Mouse (Mus musculus): ENCODE data around the gene Phtf2. TPM values are rescaled to one million over a fixed set of nuclear protein-coding genes. Genes with fewer than 3 reads are reported as not detected.
"Not testable (repeated sequence)": the region's sequence is repeated elsewhere in the genome, so short reads cannot be mapped to it uniquely, and the experiment has no call there.

Phtf2 gene
- polyA plus RNA-seq, 1 experiment: 3.6 TPM

DNA sequence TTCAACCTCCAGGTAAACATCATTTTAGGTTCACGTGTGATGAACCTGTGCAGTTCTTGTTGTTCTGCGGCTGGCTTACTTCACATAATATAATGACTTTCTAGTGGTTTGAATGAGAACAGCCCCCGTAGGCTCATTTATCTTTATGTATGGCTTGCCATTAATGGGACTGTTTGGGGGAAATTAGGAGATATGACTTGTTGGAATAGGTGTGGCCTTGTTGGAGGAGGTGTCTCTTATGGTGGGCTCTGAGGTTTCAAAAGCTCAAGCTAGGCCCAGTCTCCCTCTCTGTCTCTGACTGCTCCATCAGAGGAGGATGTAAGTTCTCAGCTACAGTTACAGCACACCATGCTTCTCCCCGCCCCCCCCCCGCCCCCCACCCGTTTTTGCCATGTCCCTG is 71.5 kb downstream of the Phtf2 start:
- Histone ChIP-seq H3K36me3 (ENCODE audit: control insufficient read depth, insufficient read depth) (no peaks in the 10 kb centered on the region), H3K79me2 (ENCODE audit: control insufficient read depth, insufficient read depth) (no peaks in the 10 kb centered on the region)
- TF ChIP-seq MYOD1 (IDR thresholded peaks at IDR 0.05; ENCODE audit: control insufficient read depth in 1 of 3, insufficient read length in 2 of 3, low read depth in 2 of 3) (no peak), POLR2AphosphoS2 (IDR thresholded peaks at IDR 0.05; ENCODE audit: insufficient read length, low read depth) (no peak), USF1 (IDR thresholded peaks at IDR 0.05; ENCODE audit: low read depth) (no peak), TCF3 (IDR thresholded peaks at IDR 0.05; ENCODE audit: insufficient read length, low read depth) (no peak), SRF (IDR thresholded peaks at IDR 0.05; ENCODE audit: control insufficient read depth, insufficient read length, low read depth) (no peak), E2F4 (IDR thresholded peaks at IDR 0.05; ENCODE audit: insufficient read depth) (no peak), REST (IDR thresholded peaks at IDR 0.05; ENCODE audit: insufficient read depth, insufficient read length) (no peak)

GRCm38 (mm10) chr5:20795932-20796331 is 86.0 kb downstream of the Phtf2 start:
- H3ac ChIP-seq (ENCODE audit: control insufficient read depth, insufficient read length): no peak overlapping the region
- no peak overlapping the region for H3K4me3 ChIP-seq
- H3K4me2 ChIP-seq (ENCODE audit: low read depth): no peak overlapping the region
- peaks cover 3% of the 10 kb centered on the region for H3K36me3 ChIP-seq (ENCODE audit: control insufficient read depth, insufficient read depth)
- no peaks in the 10 kb centered on the region for H3K79me2 ChIP-seq (ENCODE audit: control insufficient read depth, insufficient read depth)
- H3K27me3 ChIP-seq (ENCODE audit: control insufficient read depth, insufficient read depth, insufficient read length): no peaks in the 10 kb centered on the region
- TF ChIP-seq MYOD1 (IDR thresholded peaks at IDR 0.05; ENCODE audit: control insufficient read depth in 1 of 3, insufficient read length in 2 of 3, low read depth in 2 of 3) (no peak), CEBPB (IDR thresholded peaks at IDR 0.05; ENCODE audit: insufficient read depth, poor library complexity, severe bottlenecking) (no peak), E2F4 (IDR thresholded peaks at IDR 0.05; ENCODE audit: insufficient read depth) (no peak), REST (IDR thresholded peaks at IDR 0.05; ENCODE audit: insufficient read depth, insufficient read length) (no peak), USF1 (IDR thresholded peaks at IDR 0.05; ENCODE audit: low read depth) (no peak), TCF12 (IDR thresholded peaks at IDR 0.05; ENCODE audit: insufficient read depth, poor library complexity, severe bottlenecking) (no peak), TCF3 (IDR thresholded peaks at IDR 0.05; ENCODE audit: insufficient read length, low read depth) (no peak), SRF (IDR thresholded peaks at IDR 0.05; ENCODE audit: control insufficient read depth, insufficient read length, low read depth) (no peak), POLR2A (IDR thresholded peaks at IDR 0.05; ENCODE audit: insufficient read length, low read depth) (no peak), MYOG (IDR thresholded peaks at IDR 0.05; ENCODE audit: control insufficient read depth in 1 of 3, insufficient read depth in 1 of 3, insufficient read length in 2 of 3, low read depth in 2 of 3) (no peak), MAX (IDR thresholded peaks at IDR 0.05; ENCODE audit: low read depth) (no peak), POLR2AphosphoS2 (IDR thresholded peaks at IDR 0.05; ENCODE audit: insufficient read length, low read depth) (no peak)

More for the DNA sequence above, 71.5 kb downstream of the Phtf2 start:
- Histone ChIP-seq H3K4me3 (no peak overlapping the region), H3K27me3 (ENCODE audit: control insufficient read depth, insufficient read depth, insufficient read length) (no peaks in the 10 kb centered on the region), H3K4me2 (ENCODE audit: low read depth) (no peak overlapping the region), H3ac (ENCODE audit: control insufficient read depth, insufficient read length) (no peak overlapping the region)

DNA sequence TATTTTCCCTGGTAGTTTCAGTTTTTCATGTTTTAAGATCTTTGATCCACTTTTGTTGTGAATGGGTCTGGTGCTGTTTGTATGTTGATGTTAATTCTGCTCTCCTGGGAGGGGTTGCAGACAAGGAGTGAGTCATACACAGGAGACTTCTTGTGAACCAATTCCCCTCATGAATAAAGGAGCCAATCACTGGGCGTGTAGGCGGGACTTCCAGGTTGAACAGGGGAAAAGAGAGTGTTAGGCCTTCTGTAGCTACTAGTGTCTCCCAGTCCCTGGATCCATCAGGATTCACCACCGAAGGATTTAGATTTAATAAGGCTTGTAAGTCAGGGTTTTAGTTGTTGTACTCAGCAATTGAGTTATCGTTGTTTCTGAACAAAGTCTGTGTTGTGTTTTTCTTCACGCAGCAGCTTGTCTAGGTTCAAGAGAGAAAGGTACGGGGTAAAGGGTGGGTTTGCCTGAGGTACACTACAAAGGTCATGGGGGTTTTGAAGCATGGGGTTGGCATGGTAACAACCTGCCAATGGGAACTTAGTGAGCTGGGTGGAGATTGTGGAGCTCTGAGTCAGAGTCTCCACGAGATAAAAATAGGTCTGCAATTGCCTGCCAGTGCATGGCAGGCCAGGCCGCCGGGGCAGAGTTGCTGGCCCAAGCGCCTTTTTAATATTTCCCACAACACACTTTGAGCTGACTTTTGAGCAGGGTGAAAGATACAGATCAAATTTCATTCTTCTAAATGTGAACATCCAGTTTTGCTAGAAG is 90.0 kb downstream of the Phtf2 start:
- Histone ChIP-seq H3K36me3 (ENCODE audit: control insufficient read depth, insufficient read depth) (peaks cover 3% of the 10 kb centered on the region), H3K4me2 (ENCODE audit: low read depth) (peak overlapping the region; percentile 55), H3K27me3 (ENCODE audit: control insufficient read depth, insufficient read depth, insufficient read length) (no peaks in the 10 kb centered on the region), H3K4me3 (no peak overlapping the region), H3ac (ENCODE audit: control insufficient read depth, insufficient read length) (no peak overlapping the region), H3K79me2 (ENCODE audit: control insufficient read depth, insufficient read depth) (no peaks in the 10 kb centered on the region)
- TF ChIP-seq REST (IDR thresholded peaks at IDR 0.05; ENCODE audit: insufficient read depth, insufficient read length): no peak
- TF ChIP-seq E2F4 (IDR thresholded peaks at IDR 0.05; ENCODE audit: insufficient read depth): no peak
- no peak for TF ChIP-seq TCF12 (IDR thresholded peaks at IDR 0.05; ENCODE audit: insufficient read depth, poor library complexity, severe bottlenecking)
- no peak for TF ChIP-seq MYOG (IDR thresholded peaks at IDR 0.05; ENCODE audit: control insufficient read depth in 1 of 3, insufficient read depth in 1 of 3, insufficient read length in 2 of 3, low read depth in 2 of 3)
- no peak for TF ChIP-seq CEBPB (IDR thresholded peaks at IDR 0.05; ENCODE audit: insufficient read depth, poor library complexity, severe bottlenecking)
- no peak for TF ChIP-seq USF1 (IDR thresholded peaks at IDR 0.05; ENCODE audit: low read depth)
- no peak for TF ChIP-seq SRF (IDR thresholded peaks at IDR 0.05; ENCODE audit: control insufficient read depth, insufficient read length, low read depth)
- TF ChIP-seq MAX (IDR thresholded peaks at IDR 0.05; ENCODE audit: low read depth): no peak
- TF ChIP-seq POLR2AphosphoS2 (IDR thresholded peaks at IDR 0.05; ENCODE audit: insufficient read length, low read depth): no peak
- TF ChIP-seq MYOD1 (IDR thresholded peaks at IDR 0.05; ENCODE audit: control insufficient read depth in 1 of 3, insufficient read length in 2 of 3, low read depth in 2 of 3): no peak
- TF ChIP-seq TCF3 (IDR thresholded peaks at IDR 0.05; ENCODE audit: insufficient read length, low read depth): no peak
- TF ChIP-seq POLR2A (IDR thresholded peaks at IDR 0.05; ENCODE audit: insufficient read length, low read depth): no peak

- not testable (repeated sequence) for H3K36me3 ChIP-seq (ENCODE audit: control insufficient read depth, insufficient read depth); H3K4me3 ChIP-seq; H3ac ChIP-seq (ENCODE audit: control insufficient read depth, insufficient read length); H3K4me2 ChIP-seq (ENCODE audit: low read depth); H3K27me3 ChIP-seq (ENCODE audit: control insufficient read depth, insufficient read depth, insufficient read length); H3K79me2 ChIP-seq (ENCODE audit: control insufficient read depth, insufficient read depth)
These were observed 95.5 kb downstream of the Phtf2 start for GRCm38 (mm10) chr5:20786471-20786870.

DNA sequence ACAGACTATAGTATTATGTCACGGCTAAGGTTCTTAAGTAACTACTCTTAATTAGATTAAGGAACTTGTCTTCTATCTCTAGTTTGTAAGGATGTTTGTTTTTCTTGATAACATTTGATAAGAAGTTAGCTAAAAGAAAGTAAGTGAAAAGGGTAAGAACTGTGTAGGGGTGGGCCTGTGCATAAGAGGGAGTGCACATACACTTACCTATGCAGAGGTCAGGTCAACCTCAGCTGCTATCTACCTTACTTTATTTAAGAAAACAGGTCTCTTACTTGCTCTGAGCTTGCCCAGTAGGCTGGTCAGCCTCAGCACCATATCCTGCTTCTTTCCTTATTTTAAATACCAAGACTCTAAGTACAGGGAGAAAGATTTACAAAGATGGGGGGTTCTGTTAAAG is 100.8 kb downstream of the Phtf2 start:
- H3K79me2 ChIP-seq (ENCODE audit: control insufficient read depth, insufficient read depth): no peaks in the 10 kb centered on the region
- no peak overlapping the region for H3K4me2 ChIP-seq (ENCODE audit: low read depth)
- no peaks in the 10 kb centered on the region for H3K27me3 ChIP-seq (ENCODE audit: control insufficient read depth, insufficient read depth, insufficient read length)
- no peak for TF ChIP-seq CEBPB (IDR thresholded peaks at IDR 0.05; ENCODE audit: insufficient read depth, poor library complexity, severe bottlenecking)
- TF ChIP-seq USF1 (IDR thresholded peaks at IDR 0.05; ENCODE audit: low read depth): no peak
- no peak for TF ChIP-seq TCF12 (IDR thresholded peaks at IDR 0.05; ENCODE audit: insufficient read depth, poor library complexity, severe bottlenecking)
- TF ChIP-seq TCF3 (IDR thresholded peaks at IDR 0.05; ENCODE audit: insufficient read length, low read depth): no peak
- no peak for TF ChIP-seq E2F4 (IDR thresholded peaks at IDR 0.05; ENCODE audit: insufficient read depth)
- no peak for TF ChIP-seq REST (IDR thresholded peaks at IDR 0.05; ENCODE audit: insufficient read depth, insufficient read length)
- no peak for TF ChIP-seq MAX (IDR thresholded peaks at IDR 0.05; ENCODE audit: low read depth)
- no peak for TF ChIP-seq POLR2AphosphoS2 (IDR thresholded peaks at IDR 0.05; ENCODE audit: insufficient read length, low read depth)
- TF ChIP-seq SRF (IDR thresholded peaks at IDR 0.05; ENCODE audit: control insufficient read depth, insufficient read length, low read depth): no peak
- no peak for TF ChIP-seq MYOD1 (IDR thresholded peaks at IDR 0.05; ENCODE audit: control insufficient read depth in 1 of 3, insufficient read length in 2 of 3, low read depth in 2 of 3)
- no peak for TF ChIP-seq MYOG (IDR thresholded peaks at IDR 0.05; ENCODE audit: control insufficient read depth in 1 of 3, insufficient read depth in 1 of 3, insufficient read length in 2 of 3, low read depth in 2 of 3)
- TF ChIP-seq POLR2A (IDR thresholded peaks at IDR 0.05; ENCODE audit: insufficient read length, low read depth): no peak
- H3K4me3 ChIP-seq: no peak overlapping the region
- H3K36me3 ChIP-seq (ENCODE audit: control insufficient read depth, insufficient read depth): no peaks in the 10 kb centered on the region
- no peak overlapping the region for H3ac ChIP-seq (ENCODE audit: control insufficient read depth, insufficient read length)

Data from myocyte (in vitro differentiated cells).